Mouse (Mus musculus) midbrain, embryonic 16.5 days (tissue): ENCODE measurements around the gene Tanc1. TPM values are rescaled to one million over a fixed set of nuclear protein-coding genes. Genes with fewer than 3 reads are reported as not detected.

Source experiments
- ATAC-seq: fragments of 200-750 bp; cut with Nextera tagmentation; 2 replicates; pipeline ENCODE4 v1.8.0; 2017; ENCODE audit warnings: moderate TSS enrichment
- H3K27ac ChIP-seq: fragments of 300-500 bp; sonication (generic); 2 replicates; pipeline ENCODE4 v1.5.1; 2014; ENCODE audit warnings: mild to moderate bottlenecking, low read length, mixed read lengths
- H3K27me3 ChIP-seq: fragments of 300-500 bp; sonication (generic); 2 replicates; pipeline ENCODE4 v1.6.1; 2014; ENCODE audit warnings: low read depth, low read length, mixed read lengths; ENCODE audit not compliant: control insufficient read depth, insufficient read depth
- H3K36me3 ChIP-seq: fragments of 300-500 bp; sonication (generic); 2 replicates; pipeline ENCODE4 v1.6.1; 2014; ENCODE audit warnings: mild to moderate bottlenecking, low read length, moderate library complexity, mixed read lengths; ENCODE audit not compliant: control insufficient read depth, insufficient read depth
- H3K4me1 ChIP-seq: fragments of 300-500 bp; sonication (generic); 2 replicates; pipeline ENCODE4 v1.6.1; 2014; ENCODE audit warnings: mild to moderate bottlenecking, low read length, mixed read lengths; ENCODE audit not compliant: control insufficient read depth, insufficient read depth
- H3K4me2 ChIP-seq: fragments of 300-500 bp; sonication (generic); 2 replicates; pipeline ENCODE4 v1.6.1; 2014; ENCODE audit warnings: mild to moderate bottlenecking, low read length, mixed read lengths
- H3K4me3 ChIP-seq: fragments of 300-500 bp; sonication (generic); 2 replicates; pipeline ENCODE4 v1.5.1; 2014; ENCODE audit warnings: low read depth, mild to moderate bottlenecking, low read length, moderate library complexity, mixed read lengths
- H3K9ac ChIP-seq: fragments of 300-500 bp; sonication (generic); 2 replicates; pipeline ENCODE4 v1.6.1; 2014; ENCODE audit warnings: low read depth, low read length, mixed read lengths
- H3K9me3 ChIP-seq: fragments of 300-500 bp; sonication (generic); replicated peaks from 2 replicates; pipeline ENCODE4 v1.6.1; 2014; ENCODE audit warnings: mild to moderate bottlenecking, low read length, mixed read lengths; ENCODE audit not compliant: control insufficient read depth, poor library complexity, severe bottlenecking
- WGBS: fragments of 180-500 bp; shearing (Covaris S2); extraction: QIAGEN DNeasy Blood & Tissue Kit; methylation state at CpG from one replicate; pipeline ENCODE4 v1.1.7; 2014; 5-methylcytosine and 5-hydroxymethylcytosine counted together
- polyA plus RNA-seq: library from polyadenylated mRNA; unstranded; fragments of >200 nt; fragmentation: Nextera tagmentation; extraction: Ambion mirVana; gene quantifications from 2 replicates; pipeline ENCODE4 v1.2.1, GENCODE M21; 2015

Gene Tanc1
- polyA plus RNA-seq, 1 experiment from 2014 or later, result 4.2 TPM

- H3K4me3 ChIP-seq, result no peak overlapping the region
- no peaks in the 10 kb centered on the region for H3K9me3 ChIP-seq
- no peak for ATAC-seq
- H3K9ac ChIP-seq, result no peak overlapping the region
- H3K27me3 ChIP-seq, result peaks cover 13% of the 10 kb centered on the region
- WGBS, result 73% methylated on average over 5 of the region's 5 CpGs
- no peak overlapping the region for H3K27ac ChIP-seq
- no peak overlapping the region for H3K4me2 ChIP-seq
- peaks cover 15% of the 10 kb centered on the region for H3K4me1 ChIP-seq
- H3K36me3 ChIP-seq, result no peaks in the 10 kb centered on the region
Observed at GRCm38 (mm10) chr2:59608958-59609357, 2.9 kb upstream of the Tanc1 start.

GRCm38 (mm10) chr2:59611216-59611810 lies 529 bp upstream of the Tanc1 start:
- no peaks in the 10 kb centered on the region for H3K36me3 ChIP-seq
- peaks cover 16% of the 10 kb centered on the region for H3K27me3 ChIP-seq
- 1% methylated on average over 14 of the region's 14 CpGs for WGBS
- H3K27ac ChIP-seq, result peak overlapping the region; percentile 10; the same call in 1 of the 2 replicates
- peaks cover 17% of the 10 kb centered on the region for H3K4me1 ChIP-seq
- H3K9me3 ChIP-seq, result no peaks in the 10 kb centered on the region
- peak overlapping the region; percentile 68 for H3K4me3 ChIP-seq
- peak overlapping the region; percentile 100 for H3K4me2 ChIP-seq
- no peak for ATAC-seq
- H3K9ac ChIP-seq, result peak overlapping the region; percentile 71

- ATAC-seq, result peak; percentile 26; the same call in 1 of the 2 replicates
- Histone ChIP-seq H3K9me3 (no peaks in the 10 kb centered on the region), H3K27ac (no peak overlapping the region), H3K4me2 (peak overlapping the region; percentile 100), H3K4me1 (peaks cover 17% of the 10 kb centered on the region), H3K36me3 (no peaks in the 10 kb centered on the region), H3K4me3 (peak overlapping the region; percentile 68), H3K9ac (peak overlapping the region; percentile 71), H3K27me3 (peaks cover 16% of the 10 kb centered on the region)
- under 1% methylated on average over 33 of the region's 33 CpGs for WGBS
Observed at GRCm38 (mm10) chr2:59612733-59613473, 1.1 kb downstream of the Tanc1 start.

GRCm38 (mm10) chr2:59613474-59614019 lies 1.7 kb downstream of the Tanc1 start:
- no peaks in the 10 kb centered on the region for H3K36me3 ChIP-seq
- 0 out of 2 replicates have a peak, but pooled peaks have one; percentile 14 for ATAC-seq
- WGBS, result 7% methylated on average over 9 of the region's 9 CpGs
- peak overlapping the region; percentile 71; the same call in 1 of the 2 replicates for H3K9ac ChIP-seq
- H3K4me1 ChIP-seq, result peaks cover 17% of the 10 kb centered on the region
- H3K9me3 ChIP-seq, result no peaks in the 10 kb centered on the region
- peak overlapping the region; percentile 68 for H3K4me3 ChIP-seq
- peaks cover 12% of the 10 kb centered on the region for H3K27me3 ChIP-seq
- H3K27ac ChIP-seq, result no peak overlapping the region
- peak overlapping the region; percentile 100 for H3K4me2 ChIP-seq

- Histone ChIP-seq H3K27ac (no peak overlapping the region), H3K9ac (no peak overlapping the region), H3K4me3 (no peak overlapping the region), H3K36me3 (no peaks in the 10 kb centered on the region), H3K9me3 (no peaks in the 10 kb centered on the region), H3K27me3 (peaks cover 3% of the 10 kb centered on the region; the same call in 1 of the 2 replicates), H3K4me2 (no peak overlapping the region), H3K4me1 (peaks cover 14% of the 10 kb centered on the region)
- ATAC-seq, result no peak
- WGBS, result 80% methylated on average over 2 of the region's 2 CpGs
Observed at GRCm38 (mm10) chr2:59616890-59617289, 5.0 kb downstream of the Tanc1 start.

GRCm38 (mm10) chr2:59618996-59619395 lies 7.2 kb downstream of the Tanc1 start:
- no peaks in the 10 kb centered on the region for H3K36me3 ChIP-seq
- 90% methylated on average over 7 of the region's 7 CpGs for WGBS

GRCm38 (mm10) chr2:59620601-59621000 lies 8.8 kb downstream of the Tanc1 start:
- Histone ChIP-seq H3K4me2 (no peak overlapping the region), H3K27me3 (no peaks in the 10 kb centered on the region), H3K27ac (no peak overlapping the region), H3K4me1 (no peaks in the 10 kb centered on the region), H3K9me3 (no peaks in the 10 kb centered on the region), H3K4me3 (no peak overlapping the region), H3K36me3 (no peaks in the 10 kb centered on the region), H3K9ac (no peak overlapping the region)
- no peak for ATAC-seq
- 86% methylated on average over 5 of the region's 5 CpGs for WGBS

More at GRCm38 (mm10) chr2:59618996-59619395, 7.2 kb downstream of the Tanc1 start:
- Histone ChIP-seq H3K9ac (no peak overlapping the region), H3K27ac (no peak overlapping the region), H3K4me1 (peaks cover 2% of the 10 kb centered on the region), H3K4me2 (no peak overlapping the region), H3K4me3 (no peak overlapping the region), H3K9me3 (no peaks in the 10 kb centered on the region), H3K27me3 (peaks cover 3% of the 10 kb centered on the region; the same call in 1 of the 2 replicates)
- no peak for ATAC-seq

- no peaks in the 10 kb centered on the region for H3K9me3 ChIP-seq
- H3K9ac ChIP-seq, result no peak overlapping the region
- no peaks in the 10 kb centered on the region for H3K36me3 ChIP-seq
- H3K4me3 ChIP-seq, result no peak overlapping the region
- no peak overlapping the region for H3K4me2 ChIP-seq
- 72% methylated on average over 6 of the region's 6 CpGs for WGBS
- ATAC-seq, result no peak
- H3K27ac ChIP-seq, result no peak overlapping the region
- no peaks in the 10 kb centered on the region for H3K4me1 ChIP-seq
- no peaks in the 10 kb centered on the region; the same call in 1 of the 2 replicates for H3K27me3 ChIP-seq
Observed at GRCm38 (mm10) chr2:59622514-59623139, 10.8 kb downstream of the Tanc1 start.
